In genomic region chr11:53318041-53318440, GRCm38 (mm10) we compare ENCODE assay signal across 14 mouse cellular contexts.
"Had no signal": no experiment of that assay in that cellular context is flagged by ENCODE, and none has a peak within 500 bp of the region (broad histone marks: within the 10 kb centered on the region; RNA-seq: fewer than 3 reads in every experiment).

No protein-coding gene starts in this region.

- DNase-seq: kidney, adult 2 months; kidney, postnatal 14 days; left cerebral cortex, postnatal 4 days; right cerebral cortex, postnatal 4 days; thymus, adult 2 months; thymus, postnatal 25 days had no signal

- H3K27ac ChIP-seq: kidney, embryonic 15.5 days; limb, embryonic 15.5 days; liver, embryonic 12.5 days; midbrain, embryonic 13.5 days; neural tube, embryonic 13.5 days; stomach, embryonic 15.5 days had no signal

- H3K36me3 ChIP-seq: kidney, embryonic 15.5 days; limb, embryonic 15.5 days; liver, embryonic 12.5 days; lung, embryonic 15.5 days; midbrain, embryonic 13.5 days; neural tube, embryonic 13.5 days; stomach, embryonic 15.5 days had no signal

- ATAC-seq: intestine, embryonic 16.5 days; liver, embryonic 12.5 days; midbrain, embryonic 13.5 days had no signal

- H3K4me1 ChIP-seq: limb, embryonic 15.5 days; liver, embryonic 12.5 days; midbrain, embryonic 13.5 days; neural tube, embryonic 13.5 days had no signal

- H3K4me3 ChIP-seq: kidney, embryonic 15.5 days; limb, embryonic 15.5 days; liver, embryonic 12.5 days; lung, embryonic 15.5 days; midbrain, embryonic 13.5 days; neural tube, embryonic 13.5 days; stomach, embryonic 15.5 days had no signal

- H3K9me3 ChIP-seq: kidney, embryonic 15.5 days; limb, embryonic 15.5 days; liver, embryonic 12.5 days; lung, embryonic 15.5 days; midbrain, embryonic 13.5 days; neural tube, embryonic 13.5 days; stomach, embryonic 15.5 days had no signal

- H3K27me3 ChIP-seq: kidney, embryonic 15.5 days; limb, embryonic 15.5 days; liver, embryonic 12.5 days; lung, embryonic 15.5 days; midbrain, embryonic 13.5 days; neural tube, embryonic 13.5 days; stomach, embryonic 15.5 days had no signal

- H3K4me2 ChIP-seq: kidney, embryonic 15.5 days; limb, embryonic 15.5 days; liver, embryonic 12.5 days; lung, embryonic 15.5 days; midbrain, embryonic 13.5 days; neural tube, embryonic 13.5 days; stomach, embryonic 15.5 days had no signal

- H3K9ac ChIP-seq: kidney, embryonic 15.5 days; limb, embryonic 15.5 days; liver, embryonic 12.5 days; lung, embryonic 15.5 days; midbrain, embryonic 13.5 days; neural tube, embryonic 13.5 days; stomach, embryonic 15.5 days had no signal
